Mouse (Mus musculus) lung, adult 2 months (tissue): ENCODE data around the gene Cox17.

Source experiments
- CTCF ChIP-seq: fragments of 200-500 bp; IDR thresholded peaks from 2 replicates; pipeline ENCODE4 v1.5.1; 2011; ENCODE audit warnings: mild to moderate bottlenecking, low read length, control low read depth; ENCODE audit not compliant: insufficient read depth
- POLR2A ChIP-seq: fragments of 200-500 bp; IDR thresholded peaks from 2 replicates; pipeline ENCODE4 v1.6.1; 2011; ENCODE audit warnings: low read depth, mild to moderate bottlenecking, control low read depth, low read length, borderline replicate concordance; ENCODE audit errors: extremely low read depth

DNA sequence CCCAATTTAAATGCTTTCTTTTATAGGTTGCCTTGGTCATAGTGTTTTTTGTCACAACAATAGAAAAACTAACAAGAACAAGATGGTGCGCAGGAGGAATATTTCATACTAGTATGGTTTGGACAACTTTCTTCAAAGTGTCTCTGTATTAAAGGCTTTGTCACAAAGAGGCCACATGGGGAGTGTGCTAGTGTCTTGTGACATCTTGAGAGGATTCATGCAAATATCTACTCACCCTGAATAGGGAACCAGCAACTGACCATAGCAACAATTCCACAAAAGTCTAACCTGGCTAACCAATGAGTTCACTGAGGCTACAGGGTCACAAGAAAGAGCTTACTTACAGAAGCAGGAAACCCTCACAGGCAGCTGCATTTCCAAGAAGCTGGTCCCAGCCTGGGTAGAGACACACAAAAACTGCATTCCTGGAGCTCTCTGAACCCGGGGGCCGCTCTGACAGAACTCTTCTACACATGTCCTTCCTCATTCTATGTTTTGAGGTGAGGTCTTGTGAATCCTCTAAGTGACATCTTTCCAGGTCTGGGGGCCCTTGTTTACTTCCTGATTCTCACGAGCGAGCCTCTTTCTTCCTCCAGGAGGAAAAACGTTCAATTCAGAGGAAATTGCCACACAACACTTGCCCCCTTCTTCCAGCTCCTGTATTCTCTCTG, 48.4 kb downstream of the Cox17 start:
- TF ChIP-seq CTCF (no peak), POLR2A (no peak)
